Mouse (Mus musculus) layer of hippocampus, adult 2 months (tissue): ENCODE data around the gene Pknox2. TPM values are rescaled to one million over a fixed set of nuclear protein-coding genes. Genes with fewer than 3 reads are reported as not detected.

Source experiments
- DNase-seq, 2 experiments: peaks; one replicate each; pipeline ENCODE4 v3.0.0; 2022; ENCODE audit warnings: low spot score in 2 of 2
- H3K27ac ChIP-seq: fragments of 200-600 bp; 2 replicates; pipeline ENCODE4 v1.8.1; 2022
- H3K4me3 ChIP-seq: fragments of 200-600 bp; 2 replicates; pipeline ENCODE4 v1.8.1; 2022; ENCODE audit warnings: mild to moderate bottlenecking
- CTCF ChIP-seq: fragments of 200-600 bp; conservative IDR thresholded peaks from 2 replicates; pipeline ENCODE4 v1.8.1; 2022; ENCODE audit warnings: antibody characterized with exemption, mild to moderate bottlenecking, moderate library complexity
- total RNA-seq, 2 experiments: library from RNA; stranded (reverse); gene quantifications; 2 replicates each; pipeline ENCODE4 v1.2.3; 2021

Pknox2 gene
- total RNA-seq, 2 experiments from 2014 or later = 41.1 to 41.2 TPM

DNA sequence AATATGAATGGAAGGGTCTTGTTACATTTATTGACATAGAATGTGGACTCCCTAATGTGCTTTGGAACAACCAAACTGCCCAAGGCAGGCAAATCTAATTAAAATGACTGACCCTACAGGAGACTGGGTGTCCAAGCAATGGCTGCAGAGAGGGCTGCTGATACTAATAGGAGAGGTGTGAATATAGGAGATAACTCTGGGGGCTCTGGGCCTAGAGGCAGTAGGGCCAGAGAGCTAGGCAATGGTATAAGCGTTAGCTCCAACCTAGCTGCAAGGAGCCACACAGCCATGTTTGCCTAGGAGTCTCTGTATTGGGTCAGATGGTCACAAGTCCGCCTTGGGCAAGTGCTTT, 196.1 kb downstream of the Pknox2 start:
- no peak for TF ChIP-seq CTCF
- no peak for DNase-seq
- Histone ChIP-seq H3K27ac (peak overlapping the region; percentile 59), H3K4me3 (no peak overlapping the region)

DNA sequence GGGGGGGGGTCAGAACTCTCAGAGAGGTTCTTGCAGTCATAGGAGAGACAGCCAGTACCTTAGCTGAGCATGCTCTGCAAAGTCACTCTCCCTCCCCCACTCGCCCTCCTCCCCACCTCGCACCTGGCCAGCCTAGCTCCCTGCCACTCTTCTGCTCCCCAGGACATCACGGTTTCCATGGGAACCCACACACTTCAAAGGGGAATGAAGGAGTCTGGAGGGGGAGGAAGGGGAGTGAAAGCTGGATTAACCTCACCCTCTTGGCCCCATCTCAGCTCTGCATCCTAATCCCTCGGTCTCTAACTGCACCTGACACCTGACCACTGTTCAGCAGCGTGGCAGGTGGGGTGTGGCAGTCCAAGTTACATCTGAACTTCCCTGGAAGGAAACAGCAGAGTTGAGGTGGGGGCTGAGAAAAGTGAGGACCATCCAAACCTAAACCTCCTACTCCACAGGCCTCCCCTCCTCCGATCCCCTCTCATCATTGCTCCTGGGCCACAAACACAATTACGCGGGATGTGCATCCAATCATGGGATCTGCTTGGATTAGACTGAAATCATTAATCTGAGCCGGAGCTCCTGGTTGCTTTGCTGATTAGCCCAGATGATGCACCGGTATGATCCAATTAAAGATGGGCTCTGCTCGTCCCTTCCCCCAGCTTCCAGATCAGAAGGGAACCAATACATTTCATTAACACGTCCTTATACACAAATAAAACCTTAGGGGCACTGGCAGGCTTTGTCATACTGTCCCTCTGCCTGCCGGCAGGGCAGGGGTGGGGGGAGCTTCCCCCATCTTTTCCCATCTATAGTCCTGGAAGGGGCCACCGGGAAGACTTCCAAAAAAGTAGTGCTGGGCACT, 196.7 kb downstream of the Pknox2 start:
- no peak for TF ChIP-seq CTCF
- Histone ChIP-seq H3K27ac (peak overlapping the region; percentile 59), H3K4me3 (no peak overlapping the region)
- no peak for DNase-seq

DNA sequence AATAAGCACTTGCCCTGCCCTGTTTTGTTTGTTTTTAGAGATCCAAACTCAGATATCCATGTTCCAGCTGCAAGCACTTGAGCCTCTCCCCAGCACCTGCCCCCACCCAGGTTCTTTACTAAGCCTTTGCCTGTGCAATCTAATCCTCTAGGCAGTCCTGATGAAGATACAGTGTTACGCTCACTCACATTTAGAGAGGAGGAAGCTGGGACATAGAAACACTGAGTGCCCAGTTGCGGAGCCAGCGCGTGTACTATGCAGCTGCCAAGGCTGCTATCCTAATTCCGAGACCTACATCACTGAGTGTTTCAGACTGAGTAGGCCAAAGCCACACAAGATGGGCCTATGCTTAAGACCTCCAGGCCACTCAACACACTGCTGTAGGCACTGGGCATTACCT, 199.0 kb downstream of the Pknox2 start:
- no peak for TF ChIP-seq CTCF
- H3K27ac ChIP-seq = peak overlapping the region; percentile 51
- DNase-seq = no peak
- no peak overlapping the region for H3K4me3 ChIP-seq

DNA sequence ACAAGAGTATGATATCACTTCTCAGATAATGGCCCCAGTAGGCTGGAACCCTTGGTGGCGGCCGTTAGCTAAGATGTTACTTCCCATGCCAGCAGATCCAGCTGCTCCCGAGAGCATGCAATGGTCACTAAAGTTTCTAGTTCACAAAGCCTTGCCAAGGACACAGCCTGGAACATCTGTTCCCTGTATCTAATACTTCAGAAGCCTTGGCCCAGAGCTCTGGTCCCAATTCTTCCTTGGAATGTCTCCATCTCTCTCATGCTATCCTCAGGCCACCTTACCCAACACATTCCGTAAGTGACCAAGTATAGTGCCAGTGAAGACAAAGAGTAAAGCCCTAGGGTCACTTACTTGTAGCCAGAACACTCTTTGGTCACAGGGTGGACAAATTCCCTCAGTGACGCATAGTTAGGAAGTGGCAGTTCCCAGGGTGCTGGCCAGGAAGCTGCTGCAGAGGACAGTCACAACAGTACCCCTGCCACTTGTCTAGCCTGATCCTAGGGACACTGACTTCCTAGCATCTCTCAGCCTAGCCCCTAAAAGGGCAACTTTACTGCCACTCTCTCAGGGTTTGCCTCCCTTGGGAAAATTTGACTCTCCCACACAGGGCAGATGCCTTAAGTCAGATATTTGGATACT, 200.0 kb downstream of the Pknox2 start:
- DNase-seq = no peak
- peak overlapping the region; percentile 89; the same call in 1 of the 2 replicates for H3K27ac ChIP-seq
- no peak for TF ChIP-seq CTCF
- no peak overlapping the region for H3K4me3 ChIP-seq

DNA sequence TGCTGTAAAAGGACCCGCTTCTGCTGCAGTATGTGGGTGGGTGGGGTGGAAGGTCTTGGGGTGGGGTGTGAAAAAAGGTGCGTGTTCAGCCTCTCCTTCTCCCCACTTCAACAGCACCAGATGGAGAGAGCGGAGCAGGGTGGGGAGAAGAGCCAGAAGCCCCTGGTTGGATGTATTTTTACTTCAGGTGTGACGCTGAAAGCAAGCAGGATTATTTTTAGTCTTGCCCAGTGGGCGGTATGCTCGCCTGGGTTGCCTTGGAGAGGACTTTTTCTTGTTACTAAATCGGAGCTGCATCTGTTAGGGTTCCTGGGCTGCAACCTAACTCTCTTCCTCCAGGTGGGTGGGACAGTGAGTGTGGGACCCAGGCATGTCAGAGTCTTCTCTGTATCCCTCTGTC, 202.4 kb downstream of the Pknox2 start:
- peak; percentile 72 to 79 for DNase-seq
- Histone ChIP-seq H3K4me3 (no peak overlapping the region), H3K27ac (peak overlapping the region; percentile 89)
- TF ChIP-seq CTCF = no peak

DNA sequence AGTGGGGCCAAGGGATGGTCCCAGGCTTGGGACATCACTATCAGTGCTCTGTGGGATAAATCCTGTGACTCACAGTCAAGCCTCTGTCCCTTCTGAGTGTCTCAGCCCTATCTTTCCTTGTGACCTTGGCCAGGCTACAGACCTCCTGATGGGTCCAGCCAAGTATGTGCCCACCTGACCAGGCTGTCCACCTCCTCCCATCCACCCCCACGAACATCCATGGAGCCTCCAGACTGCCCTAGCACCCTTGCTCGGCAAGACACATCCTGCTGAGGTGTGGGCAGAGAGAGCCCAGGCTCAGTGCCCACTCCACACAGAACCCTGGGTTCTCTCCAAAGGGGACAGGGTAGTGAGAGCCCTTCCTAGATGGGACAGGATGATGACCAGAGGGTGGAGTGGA, 204.6 kb downstream of the Pknox2 start:
- no peak for DNase-seq
- H3K4me3 ChIP-seq = no peak overlapping the region
- no peak for TF ChIP-seq CTCF
- peak overlapping the region; percentile 89 for H3K27ac ChIP-seq

DNA sequence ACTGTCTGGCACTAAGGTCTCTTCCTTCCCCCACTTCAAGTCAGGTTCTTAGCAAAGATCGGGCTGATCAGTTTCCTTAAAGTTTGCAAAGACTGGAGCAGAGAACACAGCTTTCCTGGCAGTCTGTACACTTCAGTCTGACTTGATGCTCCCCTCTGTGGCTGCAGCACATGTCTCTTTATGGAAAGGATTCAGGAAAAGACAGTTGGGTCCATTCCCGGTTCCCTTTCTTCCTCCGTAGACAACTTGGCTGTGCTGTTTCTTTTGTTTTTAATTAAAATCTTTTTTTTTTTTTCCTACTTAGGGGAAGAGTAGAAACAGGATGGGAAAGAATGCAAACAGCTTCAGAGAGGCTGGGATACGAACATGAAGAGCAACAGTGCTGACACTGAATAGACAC, 205.1 kb downstream of the Pknox2 start:
- TF ChIP-seq CTCF = no peak
- DNase-seq = peak in 1 of 2 experiments; percentile 42
- Histone ChIP-seq H3K27ac (peak overlapping the region; percentile 89), H3K4me3 (no peak overlapping the region)

DNA sequence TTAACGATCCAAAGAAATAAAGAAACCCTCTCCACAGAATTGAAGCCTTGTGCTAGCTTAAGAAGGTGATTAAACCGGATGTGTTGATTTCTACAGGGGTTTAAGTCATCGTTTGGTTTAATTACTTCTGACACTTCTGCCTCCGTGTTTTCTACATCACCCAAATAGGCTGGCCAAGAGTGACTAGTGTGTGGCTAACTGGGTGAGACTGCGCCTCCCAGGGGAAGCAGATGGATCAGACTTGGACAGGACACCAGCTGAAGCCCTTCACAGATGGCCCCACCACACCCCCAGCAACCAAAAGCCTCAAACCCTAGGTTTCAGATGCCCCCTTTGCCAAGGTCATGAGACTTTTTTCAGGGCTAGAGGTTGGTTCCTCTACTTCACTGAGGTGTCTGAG, 205.6 kb downstream of the Pknox2 start:
- TF ChIP-seq CTCF = no peak
- DNase-seq = no peak
- H3K27ac ChIP-seq = peak overlapping the region; percentile 89; the same call in 1 of the 2 replicates
- H3K4me3 ChIP-seq = no peak overlapping the region

DNA sequence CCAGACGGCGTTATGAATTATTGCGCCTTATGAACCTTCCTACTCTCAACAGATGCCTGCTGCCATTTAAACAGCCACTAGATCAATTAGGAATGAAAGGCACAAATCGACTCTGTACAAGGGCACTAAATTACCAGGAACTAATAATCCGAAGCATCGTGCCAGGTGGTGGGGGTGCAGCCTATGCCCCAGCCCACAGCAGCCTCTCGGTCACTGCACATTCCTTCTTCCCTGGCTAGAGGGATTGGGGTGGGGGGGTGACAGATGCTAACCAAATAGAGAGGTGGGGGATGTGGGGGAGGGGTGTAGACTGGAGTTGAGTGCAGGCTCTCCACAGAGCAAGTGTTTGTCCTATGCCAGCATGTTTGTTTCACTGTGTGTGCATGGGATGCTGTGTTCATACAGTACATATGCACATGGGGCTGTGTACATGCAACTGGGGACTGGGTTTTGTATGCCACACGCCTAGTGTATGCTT, 208.6 kb downstream of the Pknox2 start:
- no peak for TF ChIP-seq CTCF
- H3K27ac ChIP-seq = peak overlapping the region; percentile 85
- no peak for DNase-seq
- no peak overlapping the region for H3K4me3 ChIP-seq

DNA sequence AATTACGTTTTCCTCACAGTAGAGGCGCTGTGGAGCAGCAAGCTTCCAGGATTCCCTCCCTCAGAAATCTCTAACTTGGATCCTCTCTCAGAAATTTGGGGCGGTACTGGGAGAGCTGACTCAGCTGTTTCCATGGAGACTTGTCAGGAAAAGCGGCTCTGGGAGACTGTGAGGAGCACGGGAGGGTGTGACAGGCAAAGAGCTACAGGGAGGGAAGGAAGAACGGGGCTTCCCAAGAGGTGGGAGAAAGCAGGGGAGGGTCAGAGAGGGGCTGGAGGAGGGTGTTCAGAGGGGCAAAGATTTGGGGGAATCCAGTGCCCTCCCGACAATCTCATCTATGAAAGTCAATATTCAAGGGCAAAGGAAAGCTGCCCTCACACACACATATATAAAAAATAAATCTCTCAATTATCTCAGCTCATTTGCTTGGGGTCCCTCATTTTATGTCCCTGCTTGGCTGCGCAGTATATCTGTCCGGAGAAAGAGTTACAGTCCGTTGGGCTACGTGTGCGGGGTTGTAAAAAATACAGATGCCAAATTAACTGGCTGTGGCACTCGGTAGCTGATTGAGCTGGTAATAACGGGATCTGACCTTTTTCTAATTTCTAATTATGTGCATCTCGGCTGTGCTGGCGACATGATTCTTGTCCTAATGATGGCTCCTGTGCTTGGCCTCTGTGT, 213.3 kb downstream of the Pknox2 start:
- TF ChIP-seq CTCF = peak; percentile 90
- peak; percentile 81 to 88 for DNase-seq
- peak overlapping the region; percentile 39 for H3K4me3 ChIP-seq
- peak overlapping the region; percentile 89 for H3K27ac ChIP-seq

DNA sequence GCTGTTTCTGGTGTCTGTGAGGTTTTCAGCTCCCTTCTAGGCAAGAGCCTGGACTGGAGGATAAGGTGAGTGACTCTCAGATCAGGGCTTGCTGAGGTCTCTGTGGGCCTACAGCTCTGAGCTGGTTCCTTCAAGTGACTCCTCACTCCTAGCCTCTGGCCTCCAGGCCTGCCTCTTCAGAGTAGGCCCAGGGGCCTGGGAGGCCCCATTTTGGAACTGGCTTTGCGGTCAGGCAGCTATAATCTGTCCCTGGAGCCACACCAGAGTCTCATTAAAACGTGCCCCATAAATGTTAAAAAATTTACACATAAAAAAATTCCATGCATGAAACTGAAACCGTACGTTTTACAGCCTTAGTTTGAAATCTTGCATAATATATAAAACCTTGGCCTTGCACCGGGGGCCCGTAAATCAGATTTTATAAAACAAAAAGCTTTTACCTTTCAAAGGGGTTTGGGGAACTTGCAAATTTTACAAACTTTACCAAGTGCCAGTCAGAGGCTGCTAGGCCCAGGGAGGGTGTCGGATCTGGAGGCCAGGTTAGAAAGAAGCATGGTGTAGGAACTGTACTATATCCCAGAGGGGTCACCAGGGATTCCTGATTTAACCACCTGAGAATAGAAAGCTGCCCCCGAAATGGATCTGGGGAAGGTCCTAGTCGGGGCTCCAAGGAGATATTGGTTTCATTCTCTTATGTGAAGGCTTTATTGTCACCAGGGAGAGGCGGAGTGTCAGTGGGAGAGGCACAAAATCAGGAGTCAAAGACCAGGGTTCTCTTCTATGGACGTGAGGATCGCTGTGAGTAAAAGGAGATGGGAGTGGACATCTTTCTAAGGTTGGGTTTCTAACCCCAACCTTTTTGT, 214.0 kb downstream of the Pknox2 start:
- H3K27ac ChIP-seq = peak overlapping the region; percentile 2; the same call in 1 of the 2 replicates

DNA sequence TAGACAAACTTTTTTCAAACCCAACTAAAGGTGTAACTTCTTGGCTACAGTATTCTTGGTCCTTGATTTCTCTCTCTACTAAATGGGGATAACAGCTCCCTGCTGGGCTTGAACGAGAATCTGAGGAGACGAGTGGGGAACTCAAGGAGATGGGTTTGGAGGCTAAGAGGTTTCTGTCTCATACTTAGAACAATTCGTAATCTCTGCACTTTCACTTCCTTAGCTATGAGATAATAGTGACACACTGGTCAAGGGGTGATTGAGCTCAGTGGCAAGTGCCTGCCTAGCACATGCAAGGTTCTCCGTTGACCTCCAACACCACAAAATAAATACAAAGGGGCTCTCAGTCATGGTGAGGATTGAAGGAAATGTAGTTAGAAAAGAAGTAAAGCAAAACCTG, 215.6 kb downstream of the Pknox2 start:
- no peak for DNase-seq
- H3K4me3 ChIP-seq = no peak overlapping the region

More for the DNA sequence above, 214.0 kb downstream of the Pknox2 start:
- no peak for TF ChIP-seq CTCF
- DNase-seq = no peak
- H3K4me3 ChIP-seq = no peak overlapping the region

DNA sequence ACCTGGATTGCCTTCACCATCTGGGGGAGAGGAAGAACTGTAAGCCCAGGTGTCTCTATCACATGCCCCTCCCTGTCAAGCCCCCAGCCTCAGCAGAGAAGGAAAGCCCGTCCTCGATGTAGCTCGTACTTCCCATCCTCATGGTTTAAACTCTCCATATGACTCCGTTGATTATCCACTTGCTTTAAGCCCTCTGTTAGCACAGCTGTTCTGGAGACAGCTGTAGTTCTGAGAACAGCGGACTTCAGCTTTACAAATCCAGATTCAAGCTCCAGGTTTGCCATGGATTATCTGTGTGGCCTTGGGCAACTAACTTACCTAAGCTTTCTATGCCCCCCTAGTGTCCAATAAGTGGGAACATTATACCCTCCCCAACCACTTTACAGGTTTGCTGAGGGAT, 223.5 kb downstream of the Pknox2 start:
- peak overlapping the region; percentile 91 for H3K27ac ChIP-seq
- TF ChIP-seq CTCF = no peak
- DNase-seq = no peak
- H3K4me3 ChIP-seq = no peak overlapping the region

More for the DNA sequence above, 215.6 kb downstream of the Pknox2 start:
- no peak overlapping the region for H3K27ac ChIP-seq
- TF ChIP-seq CTCF = no peak
